Mouse (Mus musculus): ENCODE measurements around the gene Tgfbrap1.
"Not testable (repeated sequence)": the region's sequence is repeated elsewhere in the genome, so short reads cannot be mapped to it uniquely, and the experiment has no call there.

Tgfbrap1 gene

GRCm38 (mm10) chr1:43098031-43098984 lies at the start of gene Tgfbrap1, which contains the start of gene AI597479:
Gene Tgfbrap1 (minus strand): TSS chr1:43098637.
Gene AI597479 (plus strand): TSS chr1:43098710.
- peak; percentile 95 to 97 for DNase-seq

DNA sequence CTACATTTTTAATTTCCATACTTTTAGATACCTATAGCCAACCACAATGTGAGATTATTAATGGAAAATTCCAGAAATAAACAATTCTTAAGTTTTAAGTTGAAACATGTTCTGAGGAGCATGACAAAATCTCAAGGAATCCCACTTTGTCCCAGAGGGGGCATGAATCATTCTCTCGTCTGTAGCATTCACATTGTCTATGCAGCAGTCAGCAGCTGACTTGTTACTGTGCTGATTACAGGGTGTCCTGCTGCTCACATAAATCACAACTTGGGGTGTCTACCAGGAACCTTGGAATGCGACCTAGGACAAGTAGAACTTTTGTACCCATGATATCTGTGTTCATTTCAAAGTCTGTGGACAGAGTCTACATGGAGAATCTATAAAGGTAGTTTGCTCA lies 49.0 kb upstream of the Tgfbrap1 start:
- DNase-seq: no peak

DNA sequence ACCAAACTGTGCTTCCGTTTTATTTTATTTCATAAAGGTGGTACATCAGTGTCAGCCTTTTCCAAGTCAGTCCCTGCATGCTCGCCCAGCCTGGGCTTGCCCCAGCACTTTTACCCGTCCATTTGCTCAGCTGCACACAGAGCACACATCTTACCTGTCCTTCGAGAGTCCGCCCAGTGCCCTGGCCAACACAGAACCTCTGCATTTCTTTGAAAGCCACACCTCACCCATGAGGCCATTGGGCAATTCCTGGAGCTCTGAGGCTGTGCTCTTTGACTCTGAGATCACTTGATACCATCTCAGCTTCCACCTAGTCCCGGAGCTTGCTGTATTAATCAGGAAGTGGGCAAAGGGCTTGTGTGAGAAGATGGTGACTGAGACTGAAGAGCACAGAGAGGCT lies 47.0 kb upstream of the Tgfbrap1 start:
- DNase-seq: no peak

DNA sequence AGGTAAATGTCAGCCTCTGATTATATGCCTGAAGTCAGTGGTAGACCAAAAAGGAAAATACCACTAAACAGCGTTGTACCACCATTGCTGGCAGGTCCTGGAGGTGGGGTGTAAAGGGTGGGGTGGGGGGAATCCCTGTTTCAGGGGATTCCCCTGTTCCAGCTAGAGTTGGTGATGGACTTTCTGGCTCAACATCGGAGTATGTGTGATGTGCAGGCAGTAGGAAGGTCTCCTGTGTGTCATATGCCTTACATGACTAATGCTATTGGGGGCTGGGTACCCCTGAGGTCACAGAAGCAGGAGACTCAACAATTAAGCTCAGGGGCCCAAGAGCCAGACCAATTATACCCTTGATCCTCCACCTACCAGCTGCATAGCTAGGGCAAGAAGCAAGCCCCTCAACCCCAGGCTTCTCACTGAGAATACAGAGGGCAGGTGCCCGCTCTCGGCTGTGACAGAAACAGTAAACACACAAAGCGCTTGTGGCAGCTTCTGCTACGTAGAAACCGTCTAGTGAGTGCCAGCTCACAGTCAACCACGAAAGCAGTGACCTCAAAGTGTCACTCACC lies 46.0 kb upstream of the Tgfbrap1 start:
- DNase-seq: no peak

DNA sequence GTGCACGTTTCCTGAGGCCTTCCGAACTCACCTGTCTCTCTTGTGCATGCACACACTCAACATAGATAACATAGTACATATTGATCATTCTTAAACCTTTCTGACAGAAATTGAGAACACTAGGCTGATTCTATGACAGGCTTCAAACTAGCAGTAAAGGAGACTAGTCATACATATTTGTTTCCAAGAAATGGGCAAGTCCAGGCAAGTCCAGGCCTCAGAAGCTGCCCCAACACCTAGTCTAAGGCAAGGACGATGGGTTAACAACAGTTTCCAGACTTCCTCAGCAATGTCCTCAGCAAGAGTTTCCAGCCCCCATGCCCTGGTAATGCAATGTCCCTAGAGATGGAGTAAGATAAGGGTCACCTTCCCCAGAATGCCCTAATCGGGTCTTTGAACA lies 45.4 kb upstream of the Tgfbrap1 start:
- DNase-seq: no peak

DNA sequence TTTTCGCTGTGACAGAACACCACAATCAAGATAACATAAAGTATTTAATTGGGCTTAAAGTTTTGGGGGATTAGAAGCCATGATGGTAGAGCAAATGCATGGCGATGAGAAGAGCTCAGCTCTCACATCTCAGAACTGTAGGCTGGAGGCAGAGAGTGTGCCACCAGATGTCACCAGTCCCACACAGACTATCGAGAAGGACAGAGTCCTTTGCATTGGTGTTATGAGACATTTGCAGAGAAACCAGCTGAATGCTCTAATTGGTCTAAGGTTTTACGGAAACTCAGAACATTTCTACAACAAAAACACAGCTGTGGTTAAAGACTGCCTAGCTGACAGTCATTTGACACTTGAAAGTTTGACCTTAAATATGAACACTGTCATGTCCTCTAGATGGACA lies 44.8 kb upstream of the Tgfbrap1 start:
- DNase-seq: peak in 1 of 2 experiments; percentile 9

- no peak for DNase-seq
Measured at GRCm38 (mm10) chr1:43142849-43143248, 44.4 kb upstream of the Tgfbrap1 start.

GRCm38 (mm10) chr1:43141555-43141961 lies 43.1 kb upstream of the Tgfbrap1 start:
- no peak for DNase-seq

DNA sequence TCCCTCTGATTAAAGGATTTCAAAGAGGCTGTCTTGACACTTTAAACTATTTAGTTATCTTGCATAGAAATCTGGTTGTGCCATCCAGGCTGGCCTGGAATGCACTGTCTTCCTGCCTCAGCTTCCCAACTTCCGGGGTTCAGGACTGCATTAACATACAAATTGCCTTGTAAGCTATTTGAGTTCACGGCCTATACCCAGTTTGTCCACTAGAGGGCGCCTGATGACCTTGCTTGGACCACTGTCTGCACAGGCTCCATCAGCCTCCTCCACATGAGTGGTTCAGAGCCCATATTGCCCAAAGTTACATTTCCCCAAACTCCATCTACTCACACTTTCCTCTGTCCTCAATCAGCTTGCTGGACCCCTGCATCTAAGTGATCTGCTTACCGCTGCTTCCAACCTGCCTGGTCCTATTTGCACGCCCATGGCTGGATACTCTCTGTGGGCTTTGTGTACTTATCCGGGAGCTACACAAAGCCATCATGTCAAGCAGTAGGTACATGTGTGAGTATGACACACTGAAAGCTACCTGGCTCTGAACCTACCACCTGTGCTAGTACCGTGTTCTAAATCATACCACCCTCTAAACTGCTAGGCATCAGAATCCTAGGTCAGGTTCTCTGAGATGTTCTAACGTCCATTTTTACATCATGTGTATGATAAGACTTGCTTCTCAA lies 41.3 kb upstream of the Tgfbrap1 start:
- peak; percentile 88 to 89 for DNase-seq

DNA sequence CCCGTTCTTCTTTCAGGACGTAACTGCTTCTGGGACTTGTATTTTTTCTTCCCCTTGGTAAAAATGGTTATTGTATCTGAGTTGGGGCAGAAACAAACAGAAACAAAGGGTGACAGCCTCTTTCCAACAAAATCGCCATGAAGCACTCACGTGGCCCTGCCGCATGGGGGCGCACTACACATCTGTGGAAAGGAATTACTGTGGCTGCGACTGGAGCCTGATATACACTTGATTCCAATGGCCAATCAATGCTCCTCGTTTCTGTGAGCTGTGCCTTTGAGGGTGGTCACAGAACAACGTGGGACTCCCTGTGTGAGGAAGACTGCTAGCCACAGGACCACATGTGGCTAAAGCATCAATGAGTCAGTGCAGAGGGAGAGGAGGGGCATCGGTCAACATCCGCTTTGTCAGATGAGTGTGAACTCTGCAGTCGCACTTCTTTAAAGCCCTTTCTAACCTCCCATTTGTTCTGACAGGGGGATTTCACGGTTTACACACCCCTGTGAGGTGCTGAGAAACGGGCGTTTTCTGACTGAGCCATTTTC lies 39.9 kb upstream of the Tgfbrap1 start:
- peak; percentile 14 to 15 for DNase-seq

- DNase-seq: no peak
Measured at GRCm38 (mm10) chr1:43137334-43137733, 38.9 kb upstream of the Tgfbrap1 start.

DNA sequence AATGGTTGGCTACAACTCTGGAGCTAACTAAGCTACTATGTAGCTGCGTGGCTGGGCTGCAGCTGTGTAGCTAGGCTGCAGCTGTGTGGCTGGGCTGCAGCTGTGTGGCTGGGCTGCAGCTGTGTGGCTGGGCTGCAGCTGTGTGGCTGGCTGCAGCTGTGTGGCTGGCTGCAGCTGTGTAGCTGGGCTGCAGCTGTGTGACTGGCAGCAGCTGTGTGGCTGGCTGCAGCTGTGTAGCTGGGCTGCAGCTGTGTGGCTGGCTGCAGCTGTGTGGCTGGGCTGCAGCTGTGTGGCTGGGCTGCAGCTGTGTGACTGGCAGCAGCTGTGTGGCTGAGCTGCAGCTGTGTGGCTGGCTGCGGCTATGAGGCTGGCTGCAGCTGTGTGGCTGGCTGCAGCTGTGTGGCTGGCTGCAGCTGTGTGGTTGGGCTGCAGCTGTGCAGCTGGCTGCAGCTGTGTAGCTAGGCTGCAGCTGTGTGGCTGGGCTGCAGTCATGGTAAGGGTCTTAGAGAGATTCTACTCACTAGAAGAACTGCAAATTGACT lies 38.1 kb upstream of the Tgfbrap1 start:
- DNase-seq: not testable (repeated sequence)

DNA sequence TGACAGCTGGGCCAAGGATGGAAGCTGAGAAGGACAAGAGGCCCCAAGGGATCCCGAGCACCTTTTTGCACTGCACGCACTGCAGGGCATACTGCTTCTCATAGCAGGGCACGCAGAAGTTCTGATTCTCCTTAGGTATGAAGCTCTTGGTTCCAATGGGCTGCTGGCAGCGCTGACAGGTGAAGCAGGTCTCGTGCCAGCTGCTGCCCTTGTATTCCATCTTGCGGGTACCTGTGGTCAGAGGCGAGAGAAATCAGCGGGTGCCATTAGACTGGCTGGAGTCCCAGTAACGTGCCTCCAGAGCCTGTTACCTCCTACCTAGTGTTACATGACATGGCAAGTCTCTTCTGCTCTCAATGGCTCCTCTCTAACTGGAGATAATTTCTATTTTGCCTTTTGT lies 33.2 kb upstream of the Tgfbrap1 start:
- no peak for DNase-seq

DNA sequence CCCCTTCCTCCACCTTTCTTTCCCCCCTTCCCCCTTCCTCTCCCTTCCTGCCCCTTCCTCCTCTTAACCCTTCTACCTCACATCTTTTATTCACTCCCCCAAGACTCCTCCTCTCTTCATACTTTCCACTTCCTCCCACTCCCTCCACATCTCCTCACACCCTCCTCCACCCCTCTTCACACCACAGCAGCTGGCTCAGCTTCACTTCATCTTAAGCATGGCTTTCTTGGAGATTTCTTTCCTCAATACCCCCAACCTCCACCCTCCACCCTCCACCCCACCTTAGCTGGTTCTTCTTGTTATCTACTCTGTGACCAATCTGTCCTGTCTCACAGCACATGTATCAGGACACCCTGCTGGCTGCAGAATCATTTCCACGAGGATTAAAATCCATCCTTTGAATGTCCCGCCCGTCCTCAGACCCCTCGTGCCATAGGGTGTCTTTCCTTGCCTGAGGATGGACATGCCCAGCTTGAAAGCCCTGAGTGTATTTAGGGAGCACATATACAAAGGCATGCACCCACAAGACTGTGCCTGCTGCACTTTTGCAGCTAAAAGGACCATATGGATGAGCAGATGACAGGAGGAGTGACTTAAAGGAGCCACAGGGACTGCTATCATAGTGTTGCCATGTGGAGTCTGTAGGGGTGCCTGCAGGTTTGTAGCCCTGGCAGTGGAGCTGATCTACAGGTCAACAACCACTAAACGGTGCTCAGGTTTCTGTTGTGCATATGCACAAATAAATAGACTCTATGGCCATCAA lies 32.0 kb upstream of the Tgfbrap1 start:
- no peak for DNase-seq

GRCm38 (mm10) chr1:43127820-43128610 lies 29.6 kb upstream of the Tgfbrap1 start:
- DNase-seq: peak in 1 of 2 experiments; percentile 5

DNA sequence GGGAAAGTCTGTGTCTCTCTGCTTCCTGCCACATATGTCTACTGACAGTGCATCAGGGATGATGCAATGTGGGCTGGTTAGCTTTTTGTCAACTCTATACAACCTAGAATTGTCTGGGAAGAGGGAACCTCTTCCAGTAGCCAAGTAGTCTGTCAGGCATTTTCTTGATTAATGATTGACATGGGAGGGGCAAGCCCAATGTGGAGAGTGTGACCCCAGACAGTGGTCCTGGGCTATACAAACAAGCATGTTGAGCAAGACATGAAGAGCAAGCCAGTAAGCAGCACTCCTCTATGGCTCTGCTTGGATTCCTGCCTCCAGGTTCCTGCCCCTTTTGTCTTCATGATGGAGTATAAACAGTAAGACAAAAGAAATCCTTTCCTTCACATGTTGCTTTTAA lies 28.8 kb upstream of the Tgfbrap1 start:
- no peak for DNase-seq

DNA sequence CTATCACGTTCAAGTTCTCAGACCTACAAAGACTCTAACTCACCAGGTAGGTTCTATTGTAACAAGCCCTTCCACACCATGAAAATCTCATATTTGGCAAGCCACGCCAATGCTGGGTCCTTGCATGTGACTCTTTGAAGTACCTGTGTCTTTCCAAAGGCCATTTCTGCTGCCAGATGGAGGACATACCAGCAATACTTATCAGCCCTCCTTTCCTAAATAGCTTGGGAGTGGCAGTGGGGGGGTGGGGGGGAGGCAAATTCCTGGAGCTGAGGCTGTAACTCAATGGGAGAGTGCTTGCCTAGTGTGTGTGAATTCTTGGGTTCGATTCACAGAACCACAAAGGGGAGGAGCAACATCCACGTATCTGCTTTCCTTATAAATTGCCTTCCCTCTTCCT lies 26.3 kb upstream of the Tgfbrap1 start:
- DNase-seq: no peak

- DNase-seq: no peak
Measured at GRCm38 (mm10) chr1:43122616-43123015, 24.2 kb upstream of the Tgfbrap1 start.

- DNase-seq: no peak
Measured at GRCm38 (mm10) chr1:43120950-43121349, 22.5 kb upstream of the Tgfbrap1 start.

DNA sequence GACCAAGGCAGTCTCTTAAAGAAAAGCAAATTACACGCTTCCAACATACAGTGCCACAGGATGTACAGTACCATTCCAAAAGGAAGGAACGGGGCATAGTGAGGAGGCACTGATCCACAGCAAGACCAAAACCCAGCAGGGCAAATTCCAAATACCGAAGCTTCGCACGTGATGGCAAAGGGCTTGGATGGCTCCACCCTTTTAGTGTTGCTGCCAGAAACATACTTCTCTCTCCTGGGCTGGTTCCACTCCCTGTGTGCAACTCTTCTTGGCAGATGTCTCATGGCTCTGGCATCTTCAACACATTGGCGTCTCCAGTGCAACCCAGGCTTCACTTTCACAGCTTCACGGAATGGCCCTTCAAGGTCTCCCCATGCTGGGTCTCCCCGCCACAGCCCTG lies 19.0 kb upstream of the Tgfbrap1 start:
- DNase-seq: no peak

DNA sequence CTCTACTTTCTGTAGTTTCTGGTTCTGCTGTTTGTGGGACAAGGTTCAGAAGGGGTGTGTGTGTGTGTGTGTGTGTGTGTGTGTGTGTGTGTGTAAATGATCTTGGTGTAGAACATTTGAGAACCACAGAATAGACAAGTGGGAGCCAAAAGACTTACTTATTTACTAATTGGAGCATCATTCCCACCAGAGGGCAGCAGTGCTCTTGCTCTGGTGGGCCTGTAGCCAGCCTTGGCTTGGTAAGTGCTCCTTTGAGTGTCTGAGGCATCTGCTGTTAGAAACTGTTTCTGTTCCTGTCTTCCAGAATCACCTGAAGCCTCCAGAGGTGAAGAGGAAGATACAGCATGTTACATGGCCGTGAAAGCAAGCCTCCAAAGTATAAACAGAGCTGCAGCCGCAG lies 14.4 kb upstream of the Tgfbrap1 start:
- DNase-seq: peak; percentile 39

Data from B cell, adult 2 months (primary cell).